Mouse (Mus musculus): ENCODE measurements at regions not wholly inside any gene's neighbourhood (a gene's known extent, or its start where the extent isn't known, plus 50 kb on each side); places are given as distances from the start of the nearest gene placed in this dataset.
"Not testable (repeated sequence)": the region's sequence is repeated elsewhere in the genome, so short reads cannot be mapped to it uniquely, and the experiment has no call there.

GRCm38 (mm10) chr12:18998160-18998559 is 483.9 kb downstream of the 5730507C01Rik start:
- DNase-seq = not testable (repeated sequence)

- peak; percentile 19 for DNase-seq
Observed at GRCm38 (mm10) chr12:19000597-19000996, 486.3 kb downstream of the 5730507C01Rik start.
